Mouse (Mus musculus): ENCODE results near the gene Ankrd61.
A peak's percentile ranks its signal among the peaks of the same experiment; 100 is the strongest.

The Ankrd61 gene

GRCm38 (mm10) chr5:143897635-143898330 lies at the start of gene Ankrd61:
Gene Ankrd61, minus strand, starts transcription at chr5:143897685.
- no peak for DNase-seq

- no peak for DNase-seq
These were observed 46.0 kb upstream of the Ankrd61 start for GRCm38 (mm10) chr5:143943231-143944125.

- DNase-seq, result no peak
These were observed 44.1 kb upstream of the Ankrd61 start for GRCm38 (mm10) chr5:143941588-143941987.

- DNase-seq, result no peak
These were observed 38.7 kb upstream of the Ankrd61 start for GRCm38 (mm10) chr5:143936156-143936555.

GRCm38 (mm10) chr5:143933875-143934274 lies 36.4 kb upstream of the Ankrd61 start:
- DNase-seq, result no peak

GRCm38 (mm10) chr5:143933414-143933813 lies 35.9 kb upstream of the Ankrd61 start:
- DNase-seq, result no peak

GRCm38 (mm10) chr5:143932831-143933230 lies 35.3 kb upstream of the Ankrd61 start, which contains the start of gene Rsph10b:
Gene Rsph10b, plus strand, starts transcription at chr5:143933035.
- peak; percentile 49 for DNase-seq

- no peak for DNase-seq
These were observed 34.5 kb upstream of the Ankrd61 start for GRCm38 (mm10) chr5:143931863-143932580.

GRCm38 (mm10) chr5:143930656-143931055 lies 33.2 kb upstream of the Ankrd61 start:
- no peak for DNase-seq

GRCm38 (mm10) chr5:143929291-143929690 lies 31.8 kb upstream of the Ankrd61 start:
- no peak for DNase-seq

- DNase-seq, result no peak
These were observed 30.4 kb upstream of the Ankrd61 start, which contains the start of gene Gm42421 for GRCm38 (mm10) chr5:143927875-143928274. Gene Gm42421, plus strand, starts transcription at chr5:143928175.

- DNase-seq, result no peak
These were observed 27.4 kb upstream of the Ankrd61 start for GRCm38 (mm10) chr5:143924781-143925452.

GRCm38 (mm10) chr5:143918120-143918519 lies 20.6 kb upstream of the Ankrd61 start:
- no peak for DNase-seq

GRCm38 (mm10) chr5:143917418-143917817 lies 19.9 kb upstream of the Ankrd61 start:
- peak; percentile 81 for DNase-seq

GRCm38 (mm10) chr5:143916221-143916620 lies 18.7 kb upstream of the Ankrd61 start:
- no peak for DNase-seq

- peak; percentile 98 for DNase-seq
These were observed 12.2 kb upstream of the Ankrd61 start, which contains the start of the genes Aimp2 and Pms2 for GRCm38 (mm10) chr5:143909417-143910400. Gene Aimp2, minus strand, starts transcription at chr5:143909847. Gene Pms2, plus strand, starts transcription at chr5:143909964.

- DNase-seq, result no peak
These were observed 11.4 kb upstream of the Ankrd61 start for GRCm38 (mm10) chr5:143908926-143909325.

GRCm38 (mm10) chr5:143906429-143906828 lies 8.9 kb upstream of the Ankrd61 start:
- no peak for DNase-seq

- DNase-seq, result no peak
These were observed 6.3 kb upstream of the Ankrd61 start for GRCm38 (mm10) chr5:143903813-143904212.

GRCm38 (mm10) chr5:143902111-143902510 lies 4.6 kb upstream of the Ankrd61 start:
- DNase-seq, result peak; percentile 6

- no peak for DNase-seq
These were observed 4.1 kb downstream of the Ankrd61 start for GRCm38 (mm10) chr5:143893396-143893795.

All from lung, postnatal 10 days (tissue).